Mouse (Mus musculus): ENCODE data around the gene Gpr62. TPM values are rescaled to one million over a fixed set of nuclear protein-coding genes. Genes with fewer than 3 reads are reported as not detected.

Gene Gpr62
- polyA plus RNA-seq, 1 experiment from 2014 or later, result 0.11 TPM

DNA sequence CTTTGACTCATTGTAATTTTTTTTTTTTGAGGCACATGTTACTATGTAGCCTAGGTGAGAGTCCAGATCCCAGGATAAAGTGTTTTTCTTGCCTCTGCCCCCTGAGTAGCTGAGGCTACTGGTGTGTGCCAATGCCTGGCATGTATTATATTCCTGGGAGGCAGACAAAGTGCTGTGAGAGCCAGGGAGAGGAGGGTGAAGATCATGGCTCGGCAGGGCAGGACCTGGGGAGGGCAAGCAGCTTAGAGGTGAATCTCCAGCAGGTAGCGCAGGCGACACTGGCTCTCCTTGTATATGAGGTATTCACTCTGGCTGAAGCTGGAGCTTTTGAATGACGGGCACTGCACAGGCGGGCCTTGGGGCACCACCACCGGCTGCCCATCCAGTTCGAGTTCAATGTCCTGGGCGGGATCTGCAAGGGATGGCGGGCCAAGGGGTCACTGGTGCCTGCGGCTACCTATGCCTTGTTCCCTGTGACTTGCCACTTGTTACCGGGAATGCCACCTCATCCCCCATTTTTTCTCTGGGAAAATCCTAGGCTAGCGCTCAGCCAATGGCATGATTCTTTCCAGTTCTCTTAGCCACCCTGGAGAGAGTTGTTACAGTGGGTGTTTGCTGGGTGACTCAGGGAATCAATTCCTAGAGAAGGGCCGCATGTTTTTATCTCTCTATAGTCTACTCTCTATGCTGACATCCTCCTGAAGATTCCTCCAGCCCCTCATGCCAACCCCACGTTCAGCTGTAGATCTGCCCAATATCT lies 5.4 kb upstream of the Gpr62 start:
- Histone ChIP-seq H3K4me2 (ENCODE audit: low read depth, low read length) (peak overlapping the region; percentile 48), H3K4me3 (ENCODE audit: low read length) (0 out of 2 replicates have a peak overlapping the region, but pooled peaks have one; percentile 13), H3K27ac (ENCODE audit: low read length) (no peak overlapping the region), H3K4me1 (ENCODE audit: control insufficient read depth, insufficient read depth, low read length) (peaks cover 39% of the 10 kb centered on the region), H3K36me3 (ENCODE audit: control insufficient read depth, insufficient read depth, low read length) (no peaks in the 10 kb centered on the region), H3K9ac (ENCODE audit: low read depth, low read length) (no peak overlapping the region), H3K9me3 (ENCODE audit: control insufficient read depth, low read length) (no peaks in the 10 kb centered on the region), H3K27me3 (replicated peaks; ENCODE audit: control insufficient read depth, insufficient read depth, low read length) (no peaks in the 10 kb centered on the region; the same call in 1 of the 2 replicates)
- ATAC-seq, result no peak
- WGBS, result 70% methylated on average over 14 of the region's 14 CpGs

DNA sequence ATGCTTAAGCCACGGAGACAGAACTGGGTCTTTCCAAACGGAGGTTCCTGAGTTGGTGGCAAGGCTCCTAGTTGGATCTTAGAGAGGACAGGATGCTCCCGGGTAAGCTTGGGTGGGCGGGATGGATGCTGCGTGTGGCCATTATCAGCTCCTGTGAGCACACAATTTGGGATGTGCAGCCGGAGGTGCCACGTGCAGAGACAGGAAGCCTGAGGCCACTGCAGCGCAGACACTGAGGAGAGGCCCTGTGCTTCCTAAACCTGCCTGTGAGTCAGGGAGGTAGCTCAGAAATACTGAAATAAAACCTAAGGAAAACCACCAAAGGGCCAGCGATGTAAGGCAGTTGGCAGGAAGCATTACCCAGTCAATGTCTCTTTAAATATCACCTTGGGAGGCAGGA lies 4.0 kb upstream of the Gpr62 start:
- Histone ChIP-seq H3K9ac (ENCODE audit: low read depth, low read length) (no peak overlapping the region), H3K4me1 (ENCODE audit: control insufficient read depth, insufficient read depth, low read length) (peaks cover 34% of the 10 kb centered on the region), H3K27ac (ENCODE audit: low read length) (no peak overlapping the region), H3K9me3 (ENCODE audit: control insufficient read depth, low read length) (no peaks in the 10 kb centered on the region), H3K36me3 (ENCODE audit: control insufficient read depth, insufficient read depth, low read length) (no peaks in the 10 kb centered on the region), H3K4me2 (ENCODE audit: low read depth, low read length) (no peak overlapping the region), H3K4me3 (ENCODE audit: low read length) (no peak overlapping the region), H3K27me3 (replicated peaks; ENCODE audit: control insufficient read depth, insufficient read depth, low read length) (peaks cover 12% of the 10 kb centered on the region)
- WGBS, result 76% methylated on average over 9 of the region's 9 CpGs
- no peak for ATAC-seq

- WGBS, result 72% methylated on average over 6 of the region's 6 CpGs
- Histone ChIP-seq H3K27ac (ENCODE audit: low read length) (no peak overlapping the region), H3K9ac (ENCODE audit: low read depth, low read length) (no peak overlapping the region), H3K36me3 (ENCODE audit: control insufficient read depth, insufficient read depth, low read length) (no peaks in the 10 kb centered on the region), H3K9me3 (ENCODE audit: control insufficient read depth, low read length) (no peaks in the 10 kb centered on the region), H3K27me3 (replicated peaks; ENCODE audit: control insufficient read depth, insufficient read depth, low read length) (peaks cover 17% of the 10 kb centered on the region), H3K4me2 (ENCODE audit: low read depth, low read length) (no peak overlapping the region), H3K4me3 (ENCODE audit: low read length) (no peak overlapping the region), H3K4me1 (ENCODE audit: control insufficient read depth, insufficient read depth, low read length) (peaks cover 34% of the 10 kb centered on the region)
- ATAC-seq, result no peak
Measured at GRCm38 (mm10) chr9:106469317-106469716, 3.6 kb upstream of the Gpr62 start.

DNA sequence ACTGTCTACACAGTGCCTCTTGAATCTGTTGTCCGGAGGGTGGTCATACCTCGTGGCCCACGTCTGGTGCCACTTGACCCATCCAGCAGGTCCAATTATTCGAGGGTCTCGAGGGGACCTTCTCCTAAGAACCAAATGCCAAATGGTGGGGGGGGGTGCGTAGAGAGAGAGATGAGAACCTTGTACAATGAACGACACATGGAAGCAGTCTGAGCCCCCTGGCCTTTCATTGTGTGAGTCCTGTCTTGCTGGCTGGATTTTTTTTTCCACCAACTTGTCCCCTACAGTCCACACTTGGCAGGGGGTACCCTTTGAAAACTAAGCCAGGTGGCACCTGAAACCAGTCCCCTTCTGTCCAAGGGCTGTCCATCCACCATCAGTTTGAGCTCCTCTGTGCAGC lies 2.0 kb upstream of the Gpr62 start:
- Histone ChIP-seq H3K27me3 (replicated peaks; ENCODE audit: control insufficient read depth, insufficient read depth, low read length) (peaks cover 21% of the 10 kb centered on the region), H3K4me3 (ENCODE audit: low read length) (no peak overlapping the region), H3K9ac (ENCODE audit: low read depth, low read length) (no peak overlapping the region), H3K36me3 (ENCODE audit: control insufficient read depth, insufficient read depth, low read length) (no peaks in the 10 kb centered on the region), H3K9me3 (ENCODE audit: control insufficient read depth, low read length) (no peaks in the 10 kb centered on the region), H3K4me2 (ENCODE audit: low read depth, low read length) (no peak overlapping the region), H3K4me1 (ENCODE audit: control insufficient read depth, insufficient read depth, low read length) (peaks cover 25% of the 10 kb centered on the region), H3K27ac (ENCODE audit: low read length) (no peak overlapping the region)
- no peak for ATAC-seq
- WGBS, result 93% methylated on average over 7 of the region's 7 CpGs

DNA sequence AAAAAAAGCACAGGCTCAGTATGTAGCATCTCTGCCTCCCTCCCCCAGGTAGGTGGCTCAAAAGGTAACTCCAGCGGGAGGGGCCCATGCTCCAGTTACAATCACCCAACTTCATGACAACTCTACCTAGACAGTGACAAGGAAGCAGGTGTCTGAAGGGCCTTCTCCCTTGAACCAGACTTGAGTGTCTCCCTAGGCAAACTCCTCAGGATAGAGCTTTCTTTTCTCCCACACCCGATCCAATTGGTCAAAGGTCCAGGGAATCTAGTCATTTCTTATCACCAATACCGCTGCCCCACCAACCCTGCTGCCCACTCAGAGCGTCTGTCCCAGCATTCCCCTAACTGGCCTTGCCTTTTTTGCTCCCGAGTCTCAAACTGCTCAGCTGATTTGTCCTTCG lies 983 bp upstream of the Gpr62 start:
- H3K9me3 ChIP-seq (ENCODE audit: control insufficient read depth, low read length), result no peaks in the 10 kb centered on the region
- no peak overlapping the region for H3K27ac ChIP-seq (ENCODE audit: low read length)
- peaks cover 21% of the 10 kb centered on the region for H3K27me3 ChIP-seq (replicated peaks; ENCODE audit: control insufficient read depth, insufficient read depth, low read length)
- 81% methylated on average over 6 of the region's 6 CpGs for WGBS
- ATAC-seq, result no peak
- no peak overlapping the region for H3K9ac ChIP-seq (ENCODE audit: low read depth, low read length)
- no peaks in the 10 kb centered on the region for H3K36me3 ChIP-seq (ENCODE audit: control insufficient read depth, insufficient read depth, low read length)
- peaks cover 18% of the 10 kb centered on the region for H3K4me1 ChIP-seq (ENCODE audit: control insufficient read depth, insufficient read depth, low read length)
- no peak overlapping the region for H3K4me3 ChIP-seq (ENCODE audit: low read length)
- H3K4me2 ChIP-seq (ENCODE audit: low read depth, low read length), result no peak overlapping the region

DNA sequence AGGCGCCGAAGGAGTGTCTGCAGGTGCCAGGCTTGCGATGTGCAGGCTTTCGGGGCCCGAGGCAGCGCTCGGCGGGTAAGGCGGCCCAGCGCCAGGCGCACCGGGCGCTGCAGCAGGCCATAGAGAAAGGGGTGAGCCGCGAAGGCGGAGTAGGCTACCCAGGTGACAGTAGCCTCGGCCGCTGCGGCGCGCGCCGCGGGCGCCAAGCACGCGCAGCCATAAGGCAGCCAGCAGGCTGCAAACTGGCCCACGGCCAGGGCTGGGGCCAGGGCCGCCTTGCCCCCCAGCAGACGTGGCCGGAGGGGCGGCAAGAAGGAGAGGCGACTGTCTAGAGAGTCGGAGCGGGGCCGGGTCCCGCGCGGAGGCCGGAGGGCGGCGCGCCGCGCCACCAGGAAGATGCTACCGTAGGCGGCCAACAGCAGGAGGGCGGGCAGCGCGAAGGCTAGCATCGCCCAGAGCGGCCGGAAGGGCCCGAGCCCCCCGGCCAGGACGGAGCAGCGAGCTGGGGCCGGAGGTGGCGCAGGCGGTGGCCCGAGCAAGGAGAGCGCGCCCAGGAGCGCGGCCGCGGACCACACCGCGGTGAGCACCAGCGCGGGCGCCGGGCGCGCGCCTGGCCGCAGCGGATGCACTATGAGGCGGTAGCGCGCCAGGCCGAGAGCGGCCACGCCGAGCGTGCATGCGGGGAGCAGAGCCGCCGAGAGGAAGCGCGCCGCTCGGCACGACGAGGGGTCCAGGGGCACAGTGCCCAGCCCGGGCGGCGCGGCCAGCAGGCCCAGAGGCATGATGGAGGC lies 792 bp downstream of the Gpr62 start:
- Histone ChIP-seq H3K9me3 (ENCODE audit: control insufficient read depth, low read length) (no peaks in the 10 kb centered on the region), H3K27ac (ENCODE audit: low read length) (no peak overlapping the region; the same call in 1 of the 2 replicates), H3K36me3 (ENCODE audit: control insufficient read depth, insufficient read depth, low read length) (no peaks in the 10 kb centered on the region), H3K4me2 (ENCODE audit: low read depth, low read length) (peak overlapping the region; percentile 98), H3K4me3 (ENCODE audit: low read length) (peak overlapping the region; percentile 67), H3K9ac (ENCODE audit: low read depth, low read length) (peak overlapping the region; percentile 72), H3K27me3 (replicated peaks; ENCODE audit: control insufficient read depth, insufficient read depth, low read length) (peaks cover 21% of the 10 kb centered on the region), H3K4me1 (ENCODE audit: control insufficient read depth, insufficient read depth, low read length) (peaks cover 15% of the 10 kb centered on the region)
- peak; percentile 65 for ATAC-seq
- WGBS, result 2% methylated on average over 97 of the region's 99 CpGs

- H3K9ac ChIP-seq (ENCODE audit: low read depth, low read length), result no peak overlapping the region
- WGBS, result 85% methylated on average over 21 of the region's 21 CpGs
- H3K4me1 ChIP-seq (ENCODE audit: control insufficient read depth, insufficient read depth, low read length), result peaks cover 15% of the 10 kb centered on the region
Measured at GRCm38 (mm10) chr9:106463122-106464063, 2.3 kb downstream of the Gpr62 start.

GRCm38 (mm10) chr9:106462430-106462800 lies 3.3 kb downstream of the Gpr62 start:
- H3K4me3 ChIP-seq (ENCODE audit: low read length), result no peak overlapping the region
- WGBS, result 94% methylated on average over 12 of the region's 12 CpGs
- no peak overlapping the region for H3K27ac ChIP-seq (ENCODE audit: low read length)
- peaks cover 21% of the 10 kb centered on the region for H3K27me3 ChIP-seq (replicated peaks; ENCODE audit: control insufficient read depth, insufficient read depth, low read length)
- no peak overlapping the region for H3K9ac ChIP-seq (ENCODE audit: low read depth, low read length)
- H3K9me3 ChIP-seq (ENCODE audit: control insufficient read depth, low read length), result no peaks in the 10 kb centered on the region
- H3K36me3 ChIP-seq (ENCODE audit: control insufficient read depth, insufficient read depth, low read length), result no peaks in the 10 kb centered on the region
- H3K4me2 ChIP-seq (ENCODE audit: low read depth, low read length), result no peak overlapping the region
- ATAC-seq, result no peak
- H3K4me1 ChIP-seq (ENCODE audit: control insufficient read depth, insufficient read depth, low read length), result peaks cover 16% of the 10 kb centered on the region

More at GRCm38 (mm10) chr9:106463122-106464063, 2.3 kb downstream of the Gpr62 start:
- H3K4me3 ChIP-seq (ENCODE audit: low read length), result no peak overlapping the region
- no peak overlapping the region for H3K4me2 ChIP-seq (ENCODE audit: low read depth, low read length)
- no peak for ATAC-seq
- no peak overlapping the region for H3K27ac ChIP-seq (ENCODE audit: low read length)
- no peaks in the 10 kb centered on the region for H3K36me3 ChIP-seq (ENCODE audit: control insufficient read depth, insufficient read depth, low read length)
- H3K27me3 ChIP-seq (replicated peaks; ENCODE audit: control insufficient read depth, insufficient read depth, low read length), result peaks cover 21% of the 10 kb centered on the region
- no peaks in the 10 kb centered on the region for H3K9me3 ChIP-seq (ENCODE audit: control insufficient read depth, low read length)

Measured in intestine, embryonic 16.5 days (tissue).